Mouse (Mus musculus) embryo, embryonic 11.5 days (tissue): Measurements from ENCODE around the gene Hdgfl2.
A peak's percentile ranks its signal among the peaks of the same experiment; 100 is the strongest.

ENCODE experiments used
- DNase-seq: peaks from one replicate; pipeline ENCODE4 v3.0.0-alpha.2; 2012; ENCODE audit warnings: low read depth, low spot score

The Hdgfl2 gene

GRCm38 (mm10) chr17:56078880-56079795, at the start of gene Hdgfl2:
TSS of gene Hdgfl2 (plus strand) at chr17:56079634.
- DNase-seq: peak; percentile 100

- no peak for DNase-seq
Measured at GRCm38 (mm10) chr17:56030238-56030870, 49.1 kb upstream of the Hdgfl2 start.

- no peak for DNase-seq
Measured at GRCm38 (mm10) chr17:56030919-56031318, 48.5 kb upstream of the Hdgfl2 start.

- DNase-seq: no peak
Measured at GRCm38 (mm10) chr17:56031431-56031830, 48.0 kb upstream of the Hdgfl2 start.

GRCm38 (mm10) chr17:56032127-56032733, 47.2 kb upstream of the Hdgfl2 start:
- DNase-seq: no peak

GRCm38 (mm10) chr17:56032831-56033230, 46.6 kb upstream of the Hdgfl2 start:
- DNase-seq: no peak

- DNase-seq: no peak
Measured at GRCm38 (mm10) chr17:56034040-56034725, 45.3 kb upstream of the Hdgfl2 start.

GRCm38 (mm10) chr17:56034726-56035100, 44.7 kb upstream of the Hdgfl2 start:
- no peak for DNase-seq

- no peak for DNase-seq
Measured at GRCm38 (mm10) chr17:56035216-56035615, 44.2 kb upstream of the Hdgfl2 start.

- peak; percentile 98 for DNase-seq
Measured at GRCm38 (mm10) chr17:56036176-56036900, 43.1 kb upstream of the Hdgfl2 start, which contains the start of gene Sh3gl1. TSS of gene Sh3gl1 (minus strand) at chr17:56036635.

- DNase-seq: no peak
Measured at GRCm38 (mm10) chr17:56036901-56037287, 42.5 kb upstream of the Hdgfl2 start.

- no peak for DNase-seq
Measured at GRCm38 (mm10) chr17:56038583-56039261, 40.7 kb upstream of the Hdgfl2 start.

- no peak for DNase-seq
Measured at GRCm38 (mm10) chr17:56039345-56039744, 40.1 kb upstream of the Hdgfl2 start.

GRCm38 (mm10) chr17:56040030-56040856, 39.2 kb upstream of the Hdgfl2 start, which contains the start of gene Chaf1a:
TSS of gene Chaf1a (plus strand) at chr17:56040439.
- DNase-seq: peak; percentile 97

- no peak for DNase-seq
Measured at GRCm38 (mm10) chr17:56040857-56041163, 38.6 kb upstream of the Hdgfl2 start.

GRCm38 (mm10) chr17:56051369-56051768, 28.1 kb upstream of the Hdgfl2 start:
- DNase-seq: no peak

GRCm38 (mm10) chr17:56054938-56055337, 24.5 kb upstream of the Hdgfl2 start:
- DNase-seq: no peak

- DNase-seq: no peak
Measured at GRCm38 (mm10) chr17:56055945-56056678, 23.3 kb upstream of the Hdgfl2 start.
